Mouse (Mus musculus): Measurements from ENCODE around the gene Cpne2. TPM values are rescaled to one million over a fixed set of nuclear protein-coding genes. Genes with fewer than 3 reads are reported as not detected.
A peak's percentile ranks its signal among the peaks of the same experiment; 100 is the strongest.

Cpne2 gene
- polyA plus RNA-seq, 1 experiment from 2014 or later, result 51.2 TPM

GRCm38 (mm10) chr8:94571896-94572295, 39.1 kb downstream of the Cpne2 start:
- peak; percentile 40 for ATAC-seq
- no peak for TF ChIP-seq CTCF (IDR thresholded peaks at IDR 0.05)
- DNase-seq (ENCODE audit: low read depth, low spot score), result no peak
- POLR2A ChIA-PET, result interaction anchor here (1.7 kb wide), 1 partner anchor 40 kb away, joined by 7 read pairs; no protein-coding TSS in a partner anchor
- CTCF ChIA-PET, result interaction anchor here (2.1 to 3.1 kb wide), 2 partner anchors 12 to 38 kb away, joined by 8 to 10 read pairs; partner anchors contain the start of gene Cpne2
- no peaks in the 10 kb centered on the region for H3K27me3 ChIP-seq
- in situ Hi-C loops (cut with MboI; ENCODE audit: low pct_unique_long_range_greater_than_20kb), result no loop called here

GRCm38 (mm10) chr8:94574159-94574907, 41.5 kb downstream of the Cpne2 start:
- DNase-seq (ENCODE audit: low read depth, low spot score) (no peak), ATAC-seq (no peak)
- no peaks in the 10 kb centered on the region for H3K27me3 ChIP-seq
- ChIA-PET POLR2A (interaction anchor here (0.7 kb wide), 1 partner anchor 48 kb away, joined by 3 read pairs; no protein-coding TSS in a partner anchor), CTCF (interaction anchor here (1.2 to 3.1 kb wide), 4 partner anchors 10 to 82 kb away, joined by 3 to 10 read pairs (median 6); partner anchors contain the start of gene Cpne2)
- TF ChIP-seq CTCF (IDR thresholded peaks at IDR 0.05), result no peak
- in situ Hi-C loops (cut with MboI; ENCODE audit: low pct_unique_long_range_greater_than_20kb), result no loop called here

GRCm38 (mm10) chr8:94575148-94575547, 42.4 kb downstream of the Cpne2 start:
- ChIA-PET CTCF (interaction anchor here (1.2 to 1.7 kb wide), 3 partner anchors 19 to 82 kb away, joined by 3 to 7 read pairs (median 6); partner anchors contain the start of gene Cpne2), POLR2A (no interaction called here)
- ATAC-seq, result no peak
- no peak for TF ChIP-seq CTCF (IDR thresholded peaks at IDR 0.05)
- DNase-seq (ENCODE audit: low read depth, low spot score), result no peak
- no peaks in the 10 kb centered on the region for H3K27me3 ChIP-seq
- in situ Hi-C loops (cut with MboI; ENCODE audit: low pct_unique_long_range_greater_than_20kb), result no loop called here

GRCm38 (mm10) chr8:94581820-94582483, 49.2 kb downstream of the Cpne2 start:
- in situ Hi-C loops (cut with MboI; ENCODE audit: low pct_unique_long_range_greater_than_20kb), result loop anchor here (5.0 to 10.0 kb wide), 2 partner anchors 55 to 87 kb away; no protein-coding TSS in a partner anchor
- no peak for TF ChIP-seq CTCF (IDR thresholded peaks at IDR 0.05)
- CTCF ChIA-PET, result interaction anchor here (1.1 to 4.9 kb wide), 2 partner anchors 12 to 89 kb away, joined by 3 to 31 read pairs; no protein-coding TSS in a partner anchor
- POLR2A ChIA-PET, result no interaction called here
- DNase-seq (ENCODE audit: low read depth, low spot score) (no peak), ATAC-seq (no peak)
- H3K27me3 ChIP-seq, result no peaks in the 10 kb centered on the region

GRCm38 (mm10) chr8:94582569-94582968, 49.8 kb downstream of the Cpne2 start:
- ChIA-PET CTCF (interaction anchor here (1.1 to 4.9 kb wide), 2 partner anchors 12 to 90 kb away, joined by 3 to 31 read pairs; no protein-coding TSS in a partner anchor), POLR2A (interaction anchor here (1.1 kb wide), 1 partner anchor 65 kb away, joined by 4 read pairs; no protein-coding TSS in a partner anchor)
- no peak for DNase-seq (ENCODE audit: low read depth, low spot score)
- no peaks in the 10 kb centered on the region for H3K27me3 ChIP-seq
- ATAC-seq, result no peak
- in situ Hi-C loops (cut with MboI; ENCODE audit: low pct_unique_long_range_greater_than_20kb), result loop anchor here (5.0 to 10.0 kb wide), 2 partner anchors 55 to 88 kb away; no protein-coding TSS in a partner anchor
- TF ChIP-seq CTCF (IDR thresholded peaks at IDR 0.05), result no peak

- ChIA-PET POLR2A (interaction anchor here (1.0 to 1.1 kb wide), 2 partner anchors 16 to 92 kb away, joined by 4 to 6 read pairs; no protein-coding TSS in a partner anchor), CTCF (interaction anchor here (0.6 to 4.9 kb wide), 16 partner anchors 8 to 102 kb away, joined by 3 to 31 read pairs (median 4); partner anchors contain the start of genes Cpne2, Fam192a and Rspry1)
- H3K27me3 ChIP-seq, result no peaks in the 10 kb centered on the region
- peak; percentile 89 for TF ChIP-seq CTCF (IDR thresholded peaks at IDR 0.05)
- no peak for DNase-seq (ENCODE audit: low read depth, low spot score)
- ATAC-seq, result peak; percentile 65
- in situ Hi-C loops (cut with MboI; ENCODE audit: low pct_unique_long_range_greater_than_20kb), result loop anchor here (5.0 to 10.0 kb wide), 2 partner anchors 57 to 90 kb away; no protein-coding TSS in a partner anchor
Measured at GRCm38 (mm10) chr8:94584238-94584817, 51.5 kb downstream of the Cpne2 start.

- ChIA-PET POLR2A (no interaction called here), CTCF (interaction anchor here (2.1 kb wide), 1 partner anchor 99 kb away, joined by 6 read pairs; no protein-coding TSS in a partner anchor)
- ATAC-seq (no peak), DNase-seq (ENCODE audit: low read depth, low spot score) (no peak)
- no peaks in the 10 kb centered on the region for H3K27me3 ChIP-seq
- no peak for TF ChIP-seq CTCF (IDR thresholded peaks at IDR 0.05)
- in situ Hi-C loops (cut with MboI; ENCODE audit: low pct_unique_long_range_greater_than_20kb), result loop anchor here (5.0 kb wide), 1 partner anchor 96 kb away; no protein-coding TSS in a partner anchor
Measured at GRCm38 (mm10) chr8:94591691-94592090, 58.9 kb downstream of the Cpne2 start.

- POLR2A ChIA-PET, result no interaction called here
- ATAC-seq (peak; percentile 57), DNase-seq (ENCODE audit: low read depth, low spot score) (no peak)
- TF ChIP-seq CTCF (IDR thresholded peaks at IDR 0.05), result no peak
- no peaks in the 10 kb centered on the region for H3K27me3 ChIP-seq
- CTCF ChIA-PET, result interaction anchor here (0.8 to 2.2 kb wide), 6 partner anchors 9 to 208 kb away, joined by 3 to 8 read pairs (median 3); no protein-coding TSS in a partner anchor
- in situ Hi-C loops (cut with MboI; ENCODE audit: low pct_unique_long_range_greater_than_20kb), result loop anchor here (5.0 kb wide), 1 partner anchor 93 kb away; no protein-coding TSS in a partner anchor
Measured at GRCm38 (mm10) chr8:94594211-94594610, 61.4 kb downstream of the Cpne2 start.

- ATAC-seq, result no peak
- CTCF ChIA-PET, result interaction anchor here (0.8 to 3.2 kb wide), 5 partner anchors 11 to 108 kb away, joined by 3 to 16 read pairs (median 7); no protein-coding TSS in a partner anchor
- no peak for TF ChIP-seq CTCF (IDR thresholded peaks at IDR 0.05)
- in situ Hi-C loops (cut with MboI; ENCODE audit: low pct_unique_long_range_greater_than_20kb), result loop anchor here (10.0 kb wide), 1 partner anchor 204 kb away; no protein-coding TSS in a partner anchor
- POLR2A ChIA-PET, result interaction anchor here (1.0 kb wide), 1 partner anchor 17 kb away, joined by 6 read pairs; no protein-coding TSS in a partner anchor
- no peaks in the 10 kb centered on the region for H3K27me3 ChIP-seq
- DNase-seq (ENCODE audit: low read depth, low spot score), result no peak
Measured at GRCm38 (mm10) chr8:94600478-94600877, 67.7 kb downstream of the Cpne2 start.
